Mouse (Mus musculus): ENCODE results near the gene Fbln7. TPM values are rescaled to one million over a fixed set of nuclear protein-coding genes. Genes with fewer than 3 reads are reported as not detected.

Fbln7 gene
- total RNA-seq, 2 experiments from 2014 or later: 3.3 to 4.4 TPM

Small RNA genes within 50 kb of the gene (microRNA-seq; reads per million reads assigned to microRNA genes)
- not detected for gene Gm22859

Other genes starting within 250 kb of the Fbln7 start
- gene Anapc1, start 175.6 kb upstream of the Fbln7 start, total RNA-seq (2021): 100 to 1,000 TPM in 1 of 2 experiments, 10 to 100 TPM in 1; 94.2 to 102 TPM
- gene Mertk, start 164.0 kb upstream of the Fbln7 start, total RNA-seq (2021): 1 to 10 TPM; 3.8 to 4.0 TPM
- 10 to 100 TPM; 32.0 to 33.4 TPM for gene Tmem87b, start 44.9 kb upstream of the Fbln7 start, total RNA-seq (2021)
- 10 to 100 TPM in 1 of 2 experiments, 1 to 10 TPM in 1; 9.0 to 10.3 TPM for gene Zc3h8, start 81.1 kb downstream of the Fbln7 start, total RNA-seq (2021)
- gene Zc3h6, start 104.4 kb downstream of the Fbln7 start, total RNA-seq (2021): 10 to 100 TPM; 14.8 to 15.4 TPM
- 10 to 100 TPM; 13.8 to 15.5 TPM for gene Gm10762, start 104.7 kb downstream of the Fbln7 start, total RNA-seq (2021)
- under 1 TPM; 0.18 to 0.36 TPM for gene Vinac1, start 185.2 kb downstream of the Fbln7 start, total RNA-seq (2021)
- gene Ttl, start 203.0 kb downstream of the Fbln7 start, total RNA-seq (2021): 10 to 100 TPM; 90.0 to 95.0 TPM
- gene Polr1b, start 238.0 kb downstream of the Fbln7 start, total RNA-seq (2021): 10 to 100 TPM; 31.2 to 35.0 TPM